Mouse (Mus musculus): Measurements from ENCODE around the gene Samm50. TPM values are rescaled to one million over a fixed set of nuclear protein-coding genes. Genes with fewer than 3 reads are reported as not detected.

The Samm50 gene
- polyA plus RNA-seq, 1 experiment: 20.4 TPM

DNA sequence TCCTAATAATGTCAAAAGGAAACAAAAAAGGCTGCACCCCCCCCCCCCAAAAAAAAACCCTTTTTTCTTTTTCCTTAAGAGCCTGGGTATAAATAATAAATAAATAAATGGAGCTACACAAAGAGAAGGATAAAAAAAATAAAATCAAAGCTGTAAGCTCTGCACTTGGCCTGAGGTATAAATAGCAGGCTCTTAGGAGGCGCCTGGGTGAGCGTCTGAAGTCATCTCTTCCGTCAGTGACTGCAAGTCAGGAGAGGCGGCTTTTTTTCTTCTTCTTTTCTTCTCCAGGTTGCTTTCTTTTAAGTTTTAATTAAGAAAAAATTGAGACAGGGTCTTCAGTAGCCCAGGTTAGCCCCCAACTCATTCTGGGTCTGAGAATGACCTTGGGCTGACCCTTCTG is 74.2 kb downstream of the Samm50 start:
- no peak for DNase-seq (ENCODE audit: low read depth, low spot score)
- WGBS: 77% methylated on average over 4 of the region's 4 CpGs

Other genes starting within 250 kb of the Samm50 start
- gene Efcab6, start 126.9 kb upstream of the Samm50 start, polyA plus RNA-seq (2012; rRNA removed): not detected in 2 replicates
- 2.7 TPM in 2 replicates for gene Sult4a1, start 86.5 kb upstream of the Samm50 start, polyA plus RNA-seq (2012; rRNA removed)
- gene Pnpla5, start 69.1 kb upstream of the Samm50 start, polyA plus RNA-seq (2012; rRNA removed): 0.04 TPM in 1 of 2 replicates, not detected in the other
- gene Pnpla3, start 24.4 kb upstream of the Samm50 start, polyA plus RNA-seq (2012; rRNA removed): 8.1 and 17.0 TPM in 2 replicates
- 3.3 and 3.6 TPM in 2 replicates for gene Parvb, start 39.8 kb downstream of the Samm50 start, polyA plus RNA-seq (2012; rRNA removed)
- 5.7 and 6.2 TPM in 2 replicates for gene Parvg, start 131.8 kb downstream of the Samm50 start, polyA plus RNA-seq (2012; rRNA removed)

All from large intestine, adult 2 months (tissue).